Mouse (Mus musculus): ENCODE results near the gene Tle2.

- TF ChIP-seq EP300 (IDR thresholded peaks at IDR 0.05; ENCODE audit: low read depth in 1 of 2, low read length in 2 of 2), result no peak
- TF ChIP-seq CTCF (IDR thresholded peaks at IDR 0.05 in 2 of 3, conservative IDR thresholded peaks at IDR 0.05 in 1 of 3; ENCODE audit: control insufficient read depth in 1 of 3, insufficient read depth in 1 of 3, low read depth in 2 of 3, low read length in 3 of 3, poor library complexity in 1 of 3, severe bottlenecking in 1 of 3), result no peak
- no peak for TF ChIP-seq GATA1 (IDR thresholded peaks at IDR 0.05; ENCODE audit: low read depth, low read length)
- no peak for TF ChIP-seq CHD1 (IDR thresholded peaks at IDR 0.05; ENCODE audit: low read depth, low read length)
- TF ChIP-seq USF1 (IDR thresholded peaks at IDR 0.05; ENCODE audit: low read depth, low read length), result no peak
- no peak for TF ChIP-seq MAX (IDR thresholded peaks at IDR 0.05; ENCODE audit: low read length)
These were observed 20.3 kb upstream of the Tle2 start for GRCm38 (mm10) chr10:81553807-81554755.

Measured in MEL (cell line).